Mouse (Mus musculus) kidney, postnatal 25 days (tissue): ENCODE measurements around the gene Gm49320.

Experiments
- DNase-seq, 2 experiments: peaks; one replicate each; pipeline ENCODE4 v3.0.0; 2021; ENCODE audit warnings: mixed read lengths in 2 of 2

Gm49320 gene

GRCm38 (mm10) chr8:4238434-4239192 lies at the start of gene Gm49320, which contains the start of gene Map2k7:
Gene Gm49320 (plus strand): TSS chr8:4238865.
Gene Map2k7 (plus strand): TSS chr8:4238740.
- DNase-seq: peak; percentile 100

- DNase-seq: no peak
Observed at GRCm38 (mm10) chr8:4189031-4189722, 49.5 kb upstream of the Gm49320 start.

GRCm38 (mm10) chr8:4192305-4192704 lies 46.4 kb upstream of the Gm49320 start:
- no peak for DNase-seq

- peak; percentile 90 to 94 for DNase-seq
Observed at GRCm38 (mm10) chr8:4192807-4193587, 45.7 kb upstream of the Gm49320 start.

GRCm38 (mm10) chr8:4193588-4193894 lies 45.1 kb upstream of the Gm49320 start:
- DNase-seq: no peak

GRCm38 (mm10) chr8:4201321-4201720 lies 37.3 kb upstream of the Gm49320 start:
- DNase-seq: no peak

- DNase-seq: no peak
Observed at GRCm38 (mm10) chr8:4205246-4206123, 33.2 kb upstream of the Gm49320 start.

GRCm38 (mm10) chr8:4206182-4207015 lies 32.3 kb upstream of the Gm49320 start:
- DNase-seq: no peak

GRCm38 (mm10) chr8:4207016-4207350 lies 31.7 kb upstream of the Gm49320 start:
- DNase-seq: no peak

- no peak for DNase-seq
Observed at GRCm38 (mm10) chr8:4211097-4211496, 27.6 kb upstream of the Gm49320 start.

GRCm38 (mm10) chr8:4212809-4213209 lies 25.9 kb upstream of the Gm49320 start:
- DNase-seq: peak in 1 of 2 experiments; percentile 36

- DNase-seq: peak; percentile 46 to 69
Observed at GRCm38 (mm10) chr8:4213210-4214005, 25.3 kb upstream of the Gm49320 start.

- DNase-seq: peak; percentile 45 to 65
Observed at GRCm38 (mm10) chr8:4214006-4214980, 24.4 kb upstream of the Gm49320 start.

GRCm38 (mm10) chr8:4216296-4216695 lies 22.4 kb upstream of the Gm49320 start:
- no peak for DNase-seq

- DNase-seq: no peak
Observed at GRCm38 (mm10) chr8:4216791-4217621, 21.7 kb upstream of the Gm49320 start, which contains the start of gene Prr36. Gene Prr36 (minus strand): TSS chr8:4217459.

- no peak for DNase-seq
Observed at GRCm38 (mm10) chr8:4219617-4220016, 19.0 kb upstream of the Gm49320 start.

- DNase-seq: no peak
Observed at GRCm38 (mm10) chr8:4222059-4222458, 16.6 kb upstream of the Gm49320 start.

GRCm38 (mm10) chr8:4226323-4226722 lies 12.3 kb upstream of the Gm49320 start:
- peak in 1 of 2 experiments; percentile 29 for DNase-seq
